Mouse (Mus musculus) forebrain, embryonic 10.5 days (tissue): ENCODE measurements around the gene Fam173b. TPM values are rescaled to one million over a fixed set of nuclear protein-coding genes. Genes with fewer than 3 reads are reported as not detected.

Source experiments
- DNase-seq: peaks from one replicate; pipeline ENCODE4 v3.0.0-alpha.2; 2017; ENCODE audit warnings: low spot score; ENCODE audit errors: extremely low spot score
- H3K27ac ChIP-seq: fragments of 300-500 bp; sonication (generic); 2 replicates; pipeline ENCODE4 v1.5.1; 2016; ENCODE audit warnings: mild to moderate bottlenecking
- H3K27me3 ChIP-seq: fragments of 300-500 bp; sonication (generic); 2 replicates; pipeline ENCODE4 v1.6.1; 2016; ENCODE audit warnings: mild to moderate bottlenecking; ENCODE audit not compliant: poor library complexity, severe bottlenecking
- H3K36me3 ChIP-seq: fragments of 300-500 bp; sonication (generic); replicated peaks from 2 replicates; pipeline ENCODE4 v1.6.1; 2016; ENCODE audit warnings: mild to moderate bottlenecking, moderate library complexity
- H3K4me1 ChIP-seq: fragments of 300-500 bp; sonication (generic); 2 replicates; pipeline ENCODE4 v1.6.1; 2016
- H3K4me3 ChIP-seq: fragments of 300-500 bp; sonication (generic); 2 replicates; pipeline ENCODE4 v1.5.1; 2016; ENCODE audit warnings: mild to moderate bottlenecking, moderate library complexity
- H3K9me3 ChIP-seq: fragments of 300-500 bp; sonication (generic); 2 replicates; pipeline ENCODE4 v1.6.1; 2016; ENCODE audit warnings: mild to moderate bottlenecking, moderate library complexity
- WGBS: fragments of 180-500 bp; shearing (Covaris S2); methylation state at CpG from one replicate; pipeline ENCODE4 v1.1.7; 2016; 5-methylcytosine and 5-hydroxymethylcytosine counted together
- polyA plus RNA-seq: library from polyadenylated mRNA; unstranded; fragments of >200 nt; fragmentation: Nextera tagmentation; extraction: Ambion mirVana; gene quantifications from 2 replicates; pipeline ENCODE4 v1.2.1, GENCODE M21; 2016

Gene Fam173b
- polyA plus RNA-seq, 1 experiment from 2014 or later, result 15.8 TPM

- WGBS, result 91% methylated on average over 9 of the region's 9 CpGs
- Histone ChIP-seq H3K9me3 (no peaks in the 10 kb centered on the region), H3K27ac (no peak overlapping the region)
Measured at GRCm38 (mm10) chr15:31660844-31661243, 59.2 kb downstream of the Fam173b start.

GRCm38 (mm10) chr15:31661802-31662201, 60.1 kb downstream of the Fam173b start:
- H3K27me3 ChIP-seq, result no peaks in the 10 kb centered on the region
- no peak overlapping the region for H3K27ac ChIP-seq
- no peak for DNase-seq
- WGBS, result 69% methylated on average over 4 of the region's 4 CpGs
- H3K4me1 ChIP-seq, result peaks cover 6% of the 10 kb centered on the region
- H3K4me3 ChIP-seq, result no peak overlapping the region
- no peaks in the 10 kb centered on the region for H3K36me3 ChIP-seq
- no peaks in the 10 kb centered on the region for H3K9me3 ChIP-seq

More at GRCm38 (mm10) chr15:31660844-31661243, 59.2 kb downstream of the Fam173b start:
- Histone ChIP-seq H3K36me3 (no peaks in the 10 kb centered on the region), H3K4me3 (no peak overlapping the region), H3K27me3 (no peaks in the 10 kb centered on the region), H3K4me1 (peaks cover 6% of the 10 kb centered on the region)
- no peak for DNase-seq

- Histone ChIP-seq H3K4me3 (no peak overlapping the region), H3K4me1 (peaks cover 6% of the 10 kb centered on the region), H3K27ac (no peak overlapping the region), H3K36me3 (no peaks in the 10 kb centered on the region), H3K27me3 (no peaks in the 10 kb centered on the region), H3K9me3 (no peaks in the 10 kb centered on the region)
- WGBS, result 95% methylated on average over 3 of the region's 3 CpGs
- DNase-seq, result no peak
Measured at GRCm38 (mm10) chr15:31663074-31663473, 61.4 kb downstream of the Fam173b start.

Other genes with a start within 250 kb of the Fam173b start
- 0.30 and 0.50 TPM in 2 replicates for gene Ankrd33b, start 234.1 kb upstream of the Fam173b start, polyA plus RNA-seq
- gene Ropn1l, start 148.1 kb upstream of the Fam173b start, polyA plus RNA-seq, result 3.3 and 4.3 TPM in 2 replicates
- gene March6, start 70.8 kb upstream of the Fam173b start, polyA plus RNA-seq, result 44.0 and 44.9 TPM in 2 replicates
- 1.9 and 2.1 TPM in 2 replicates for gene Cmbl, start 36.5 kb upstream of the Fam173b start, polyA plus RNA-seq
- gene Cct5, start within 50 bp of the Fam173b start, polyA plus RNA-seq, result 803 and 810 TPM in 2 replicates